Mouse (Mus musculus) CD8-positive naive resting alpha-beta T cell, adult 2 months (primary cell): ENCODE data around the gene Bhmt2.

Experiments
- DNase-seq, 2 experiments: peaks; one replicate each; pipeline ENCODE4 v3.0.0; 2022; ENCODE audit warnings: low read depth in 2 of 2, low spot score in 2 of 2

Gene Bhmt2

DNA sequence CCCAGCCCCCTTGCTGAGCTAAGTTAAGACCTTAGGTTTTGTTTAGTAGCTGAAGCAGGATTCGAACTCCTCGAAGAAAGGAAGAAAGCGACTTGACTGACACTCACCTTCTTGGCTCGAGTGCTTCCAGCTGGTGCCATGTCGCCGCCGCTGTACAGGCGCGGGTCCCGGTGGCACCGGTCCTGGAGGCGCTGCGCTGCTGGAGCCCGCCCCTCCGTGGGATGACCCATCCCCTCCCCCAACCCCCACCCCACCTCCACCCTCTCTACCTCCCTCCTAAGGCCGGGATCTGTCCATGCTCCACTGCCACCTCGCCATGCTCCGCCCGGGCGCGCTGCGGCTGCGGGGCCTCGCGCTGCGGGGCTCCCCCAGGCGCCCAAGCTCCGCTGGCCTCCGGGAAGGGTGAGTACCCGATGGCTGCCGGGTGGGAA is at the start of gene Bhmt2, which contains the start of gene Dmgdh:
Bhmt2 (minus strand) TSS at position 172 of the 431 bp plus-strand sequence.
Dmgdh (plus strand) TSS at position 303 of the 431 bp plus-strand sequence.
- DNase-seq = no peak

DNA sequence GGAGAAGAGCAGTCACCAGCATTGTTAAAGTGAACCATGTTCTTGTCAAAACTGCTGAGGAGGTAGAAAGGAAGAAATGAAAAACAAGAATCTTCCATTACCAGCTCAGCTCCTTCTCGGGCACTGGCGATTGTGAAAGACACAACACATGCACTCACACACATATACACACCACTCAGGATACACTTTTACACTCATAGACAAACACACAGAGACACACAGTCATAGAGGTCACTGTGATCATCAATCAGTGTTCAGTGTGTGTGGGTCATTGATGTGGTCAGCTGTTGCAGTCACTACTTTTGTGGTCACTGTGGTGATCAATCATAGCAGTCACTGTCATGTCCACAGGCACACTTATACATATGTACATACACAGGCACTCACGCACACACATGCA is 49.4 kb upstream of the Bhmt2 start:
- no peak for DNase-seq

GRCm38 (mm10) chr13:93721916-93722315 is 47.8 kb upstream of the Bhmt2 start:
- DNase-seq = no peak

GRCm38 (mm10) chr13:93718948-93719347 is 44.8 kb upstream of the Bhmt2 start:
- DNase-seq = peak in 1 of 2 experiments; percentile 9

DNA sequence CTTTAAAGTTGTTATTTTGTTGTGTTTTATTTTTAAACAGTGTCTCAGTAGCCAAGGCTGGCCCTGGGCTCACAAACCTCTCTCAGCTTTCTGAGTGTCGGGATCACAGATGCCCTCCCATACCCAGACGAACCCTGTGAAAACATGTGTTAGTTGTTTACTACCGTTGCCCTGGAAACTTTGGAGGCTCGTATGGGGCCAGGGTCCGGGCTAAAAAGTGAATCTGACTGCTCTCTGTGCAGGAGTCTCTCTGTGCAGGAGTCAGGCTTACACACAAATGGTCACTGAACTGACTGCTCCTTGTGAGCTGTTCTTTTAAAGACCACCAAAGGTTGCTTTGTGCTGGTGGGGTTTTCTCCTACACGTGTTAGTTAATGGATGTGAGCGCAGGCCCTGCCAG is 43.0 kb upstream of the Bhmt2 start:
- DNase-seq = no peak

DNA sequence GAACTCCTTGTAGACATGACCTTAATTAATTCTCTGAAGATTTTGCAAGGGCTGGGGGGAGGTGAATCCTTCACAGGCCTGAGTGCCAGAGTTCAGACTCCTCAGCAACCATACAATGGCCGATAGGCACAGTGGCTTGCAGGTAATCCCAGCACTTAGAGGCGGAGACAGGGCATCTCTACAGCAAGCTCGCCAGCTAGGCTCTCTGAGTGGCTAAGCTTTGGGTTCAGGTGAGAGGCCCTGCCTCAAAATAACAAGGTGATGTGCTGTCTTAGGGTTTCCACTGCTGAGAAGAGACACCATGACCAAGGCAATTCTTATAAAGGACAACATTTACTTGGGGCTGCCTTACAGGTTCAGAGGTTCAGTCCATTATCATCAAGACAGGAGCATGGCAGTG is 39.7 kb upstream of the Bhmt2 start:
- DNase-seq = no peak

- DNase-seq = no peak
Observed at GRCm38 (mm10) chr13:93712362-93712761, 38.3 kb upstream of the Bhmt2 start.

DNA sequence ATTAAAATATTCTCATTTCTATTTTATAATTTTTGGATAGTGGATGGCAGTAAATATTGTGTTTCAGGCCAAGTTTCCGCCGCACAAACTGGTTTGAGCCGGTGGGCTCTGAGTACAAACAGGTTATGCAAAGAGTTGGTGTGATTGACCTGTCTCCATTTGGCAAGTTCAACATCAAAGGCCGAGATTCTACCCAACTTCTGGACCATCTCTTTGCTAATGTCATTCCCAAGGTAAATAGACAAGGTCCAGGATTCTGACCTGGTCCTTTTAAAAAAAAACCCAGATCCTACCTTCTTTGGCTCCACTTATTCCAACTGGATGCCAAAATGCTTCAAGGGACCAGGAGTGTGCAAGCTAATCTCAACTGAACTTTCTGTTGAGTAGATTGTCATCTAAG is 37.1 kb upstream of the Bhmt2 start:
- DNase-seq = no peak

GRCm38 (mm10) chr13:93710325-93710724 is 36.2 kb upstream of the Bhmt2 start:
- no peak for DNase-seq

DNA sequence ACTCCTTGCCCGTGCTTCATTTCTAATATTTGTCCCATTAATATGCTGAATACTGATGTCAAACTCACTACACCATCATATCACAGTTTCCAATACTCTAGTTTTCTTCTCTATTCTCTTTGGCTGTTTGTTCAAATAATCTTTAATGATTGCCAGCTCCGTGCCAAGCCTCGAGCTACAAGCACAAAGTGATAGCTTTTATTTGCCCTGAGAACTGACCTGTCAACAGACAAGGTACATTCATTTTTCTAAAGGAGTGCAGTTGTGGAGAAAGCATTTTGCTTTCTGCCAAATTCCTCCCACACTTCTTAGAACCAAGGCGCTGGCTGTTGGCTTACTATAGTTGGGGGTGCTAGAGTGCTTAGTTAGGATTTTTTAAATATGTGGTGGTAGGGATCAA is 33.2 kb upstream of the Bhmt2 start:
- DNase-seq = no peak

DNA sequence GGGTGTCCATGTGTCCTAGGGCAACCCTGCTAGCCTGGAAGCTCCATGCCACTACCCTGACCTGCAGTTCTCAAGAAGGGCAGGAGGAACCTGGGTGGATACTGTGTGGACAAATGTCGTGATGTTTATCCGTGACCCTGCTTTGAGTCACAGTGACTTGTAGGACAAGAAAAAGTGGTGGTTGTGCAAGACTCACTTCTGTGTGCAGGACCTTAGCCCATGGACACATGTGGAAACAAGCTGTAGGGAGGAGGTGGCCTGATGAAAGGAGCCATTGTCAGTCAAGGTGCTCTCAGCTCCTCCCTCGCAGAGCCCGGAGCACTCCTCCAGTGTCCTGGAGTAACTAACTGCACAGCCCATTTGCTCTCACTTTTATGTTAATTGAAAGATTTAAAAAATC is 31.6 kb upstream of the Bhmt2 start:
- DNase-seq = no peak

DNA sequence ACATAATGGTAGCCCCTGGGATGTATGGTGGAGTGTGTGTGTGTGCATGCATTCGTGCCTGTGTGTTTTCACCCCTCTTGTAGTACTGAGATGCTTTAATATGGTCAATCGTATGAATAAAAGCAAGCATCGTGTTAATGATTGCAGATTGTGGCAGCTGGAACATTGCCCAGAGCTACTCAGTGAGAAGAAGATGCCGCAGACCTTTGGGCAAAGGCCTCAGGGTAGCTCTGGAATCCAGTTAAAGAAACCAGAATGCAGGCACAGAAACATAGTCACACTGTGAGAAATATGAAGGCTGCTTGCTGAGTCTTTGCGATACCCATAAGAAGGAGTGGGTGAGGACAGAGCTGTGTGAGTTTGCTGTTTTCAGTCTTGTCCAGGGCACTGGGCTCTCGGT is 24.8 kb upstream of the Bhmt2 start:
- no peak for DNase-seq

- no peak for DNase-seq
Observed at GRCm38 (mm10) chr13:93690821-93691220, 16.7 kb upstream of the Bhmt2 start.

DNA sequence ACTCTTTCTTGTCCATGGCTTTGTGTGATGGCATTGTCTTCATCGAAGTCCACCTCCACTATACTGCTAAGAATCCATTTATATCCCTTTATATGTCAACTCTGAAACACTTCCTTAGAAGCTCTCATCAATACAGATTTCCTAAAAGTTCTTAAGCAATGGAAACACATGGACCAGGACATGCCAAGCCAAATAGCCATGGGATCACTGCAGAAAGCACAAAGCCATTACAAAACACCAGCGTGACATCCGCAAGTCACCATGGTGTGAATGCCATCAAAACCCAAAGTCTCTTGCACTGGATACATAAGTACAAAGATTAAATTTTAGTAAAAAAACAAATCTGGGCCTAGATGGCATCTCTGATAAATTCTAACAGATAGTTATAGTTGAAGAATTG is 15.5 kb upstream of the Bhmt2 start:
- no peak for DNase-seq

- no peak for DNase-seq
Observed at GRCm38 (mm10) chr13:93687321-93687720, 13.2 kb upstream of the Bhmt2 start.

DNA sequence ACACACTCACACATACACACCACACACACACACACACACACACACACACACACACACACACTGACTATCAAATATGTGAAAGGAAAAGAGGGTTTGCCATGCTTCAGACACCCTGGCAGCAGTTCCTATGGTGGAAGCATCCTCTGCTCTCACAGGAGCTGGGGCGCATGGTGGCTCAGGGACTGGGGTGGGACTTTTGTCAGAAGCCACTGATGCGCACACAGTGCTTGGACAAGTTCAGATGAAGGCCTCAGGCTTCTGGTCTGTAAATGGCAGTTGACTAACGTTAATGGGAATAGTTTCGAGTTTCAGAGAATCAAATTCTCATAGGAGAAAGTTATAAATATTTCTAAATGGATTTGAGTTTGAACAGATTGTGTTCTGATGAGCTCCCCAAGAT is 11.1 kb upstream of the Bhmt2 start:
- DNase-seq = no peak

DNA sequence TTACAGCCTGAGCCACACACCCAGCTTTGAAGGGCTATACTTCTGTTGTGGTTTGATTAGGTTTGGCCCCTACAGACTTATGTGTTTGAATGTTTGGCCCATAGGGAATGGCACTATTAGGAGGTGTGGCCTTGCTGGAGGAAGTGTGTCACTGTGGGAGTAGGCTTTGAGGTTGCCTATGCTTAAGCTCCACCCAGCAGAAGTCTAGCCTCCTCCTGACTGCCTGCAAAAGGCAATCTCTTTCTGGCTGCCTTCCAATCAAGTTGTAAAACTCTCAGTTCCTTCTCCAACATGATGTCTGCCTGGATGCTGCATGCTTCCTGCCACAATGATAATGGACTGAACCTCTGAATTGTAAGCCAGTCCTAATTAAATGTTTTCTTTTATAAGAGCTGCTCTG is 9.2 kb upstream of the Bhmt2 start:
- DNase-seq = no peak

DNA sequence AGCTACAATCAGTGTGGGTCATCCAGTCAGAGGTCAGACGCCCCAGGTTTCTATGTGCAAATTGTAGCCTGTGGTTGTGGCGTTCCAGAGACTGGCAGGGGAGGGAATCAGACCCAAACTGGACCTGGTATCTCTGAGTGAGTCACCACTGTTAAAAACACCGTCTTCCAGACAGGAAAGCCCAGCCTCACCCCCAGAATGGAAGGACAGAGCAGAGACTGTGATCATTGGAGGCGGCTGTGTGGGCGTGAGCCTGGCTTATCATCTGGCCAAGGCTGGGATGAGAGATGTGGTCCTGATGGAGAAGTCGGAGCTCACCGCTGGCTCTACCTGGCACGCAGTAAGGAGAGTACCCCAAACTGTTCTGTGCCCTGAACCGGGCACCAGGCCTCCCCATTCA is 2.8 kb upstream of the Bhmt2 start:
- DNase-seq = no peak

- no peak for DNase-seq
Observed at GRCm38 (mm10) chr13:93673296-93673695, 806 bp downstream of the Bhmt2 start.

GRCm38 (mm10) chr13:93672371-93672770 is 1.7 kb downstream of the Bhmt2 start:
- no peak for DNase-seq

- no peak for DNase-seq
Observed at GRCm38 (mm10) chr13:93667586-93667985, 6.5 kb downstream of the Bhmt2 start.

DNA sequence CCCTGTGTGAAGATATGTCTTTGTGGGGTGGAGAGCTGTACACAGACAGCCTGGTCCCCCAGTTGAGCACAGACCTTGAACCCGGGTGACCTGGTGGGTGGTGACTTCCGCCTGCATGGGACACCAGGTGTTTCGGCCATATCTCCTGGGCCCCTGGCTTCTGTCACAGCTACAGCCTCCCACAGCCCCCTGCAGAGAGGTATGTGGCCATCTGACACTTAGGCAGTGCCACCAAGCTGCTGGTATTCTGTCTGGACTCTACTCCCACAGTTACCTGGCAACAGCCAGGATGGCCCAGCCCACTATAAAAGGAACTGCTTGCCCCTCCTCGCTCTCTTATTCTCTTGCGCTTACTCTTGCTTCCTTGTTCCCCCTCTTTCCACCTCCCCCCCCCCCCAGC is 16.2 kb downstream of the Bhmt2 start:
- no peak for DNase-seq

GRCm38 (mm10) chr13:93653382-93653781 is 20.7 kb downstream of the Bhmt2 start:
- no peak for DNase-seq
